Comparison of ENCODE assay signal across 25 mouse cellular contexts in genomic region chr13:14075326-14075725, GRCm38 (mm10). TPM values are rescaled to one million over a fixed set of nuclear protein-coding genes. Genes with fewer than 3 reads are reported as not detected.
DNase-seq lines count a peak whose midpoint lies in the region; ATAC-seq and TF ChIP-seq lines count a peak whose summit lies in the region.
"Had no signal": no experiment of that assay in that cellular context is flagged by ENCODE, and none has a peak within 500 bp of the region (broad histone marks: within the 10 kb centered on the region; RNA-seq: fewer than 3 reads in every experiment).

No protein-coding gene starts in this region.

- H3K27ac ChIP-seq in CH12.LX (ENCODE audit: insufficient read depth, low read depth) (no peak overlapping the region), ES-E14 (ENCODE audit: insufficient read depth, low read depth, low read length, poor library complexity, severe bottlenecking) (no peak overlapping the region), MEL (ENCODE audit: control insufficient read depth, low read depth, low read length) (no peak overlapping the region)

- TF ChIP-seq CTCF in CH12.LX (conservative IDR thresholded peaks at IDR 0.05 in 1 of 2, IDR thresholded peaks at IDR 0.05 in 1 of 2; ENCODE audit: low read depth in 2 of 2, low read length in 2 of 2) (no peak), MEL (IDR thresholded peaks at IDR 0.05 in 2 of 3, conservative IDR thresholded peaks at IDR 0.05 in 1 of 3; ENCODE audit: control insufficient read depth in 1 of 3, insufficient read depth in 1 of 3, low read depth in 2 of 3, low read length in 3 of 3, poor library complexity in 1 of 3, severe bottlenecking in 1 of 3) (no peak)

- H3K4me2 ChIP-seq in CH12.LX (ENCODE audit: insufficient read depth, low read depth, poor library complexity, severe bottlenecking) = no peak overlapping the region

- dilution Hi-C loops in CH12.LX (cut with MboI; ENCODE audit: extremely low pct_ligation_motif_present, extremely low pct_unique_long_range_greater_than_20kb, low sequenced_read_pairs) = no loop called here

- TF ChIP-seq EP300 in CH12.LX (IDR thresholded peaks at IDR 0.05; ENCODE audit: low read length) = no peak
- no peak for TF ChIP-seq EP300 in MEL (IDR thresholded peaks at IDR 0.05; ENCODE audit: low read depth in 1 of 2, low read length in 2 of 2)

- H3K9ac ChIP-seq in CH12.LX (ENCODE audit: insufficient read depth, low read depth) = no peak overlapping the region
- no peak overlapping the region for H3K9ac ChIP-seq in ES-E14 (ENCODE audit: insufficient read depth, low read depth, low read length, poor library complexity, severe bottlenecking)
- H3K9ac ChIP-seq in MEL (ENCODE audit: control insufficient read depth, low read depth, low read length, poor library complexity, severe bottlenecking) = no peak overlapping the region

- H3K4me3 ChIP-seq in CH12.LX (replicated peaks in 1 of 3; ENCODE audit: low read depth in 2 of 3, low read length in 2 of 3, poor library complexity in 1 of 3) (no peak overlapping the region), ES-E14 (ENCODE audit: insufficient read depth in 1 of 2, low read depth in 1 of 2, low read length in 2 of 2, poor library complexity in 1 of 2, severe bottlenecking in 1 of 2) (no peak overlapping the region), MEL (ENCODE audit: control insufficient read depth in 1 of 2, insufficient read depth in 1 of 2, low read depth in 2 of 2, low read length in 2 of 2) (no peak overlapping the region)

- H3K79me2 ChIP-seq in CH12.LX (replicated peaks; ENCODE audit: control insufficient read depth, extremely low read depth, insufficient read depth, poor library complexity, severe bottlenecking) = peaks cover 44% of the 10 kb centered on the region
- H3K79me2 ChIP-seq in MEL (ENCODE audit: control insufficient read depth, insufficient read depth, low read length, poor library complexity) = peaks cover 53% of the 10 kb centered on the region

- TF ChIP-seq POLR2A in CH12.LX (IDR thresholded peaks at IDR 0.05; ENCODE audit: low read depth, low read length) (no peak), MEL (IDR thresholded peaks at IDR 0.05; ENCODE audit: control insufficient read depth in 1 of 2, insufficient read depth in 1 of 2, low read depth in 1 of 2, low read length in 2 of 2, poor library complexity in 1 of 2) (no peak)

- TF ChIP-seq RAD21 in CH12.LX (IDR thresholded peaks at IDR 0.05; ENCODE audit: low read depth, low read length) (no peak), MEL (IDR thresholded peaks at IDR 0.05; ENCODE audit: low read depth, low read length) (no peak)

- in situ Hi-C loops in CH12.LX (cut with MboI; ENCODE audit: low pct_ligation_motif_present, low pct_unique_long_range_greater_than_20kb, low sequenced_read_pairs) = no loop called here
- in situ Hi-C loops in ES-E14 (cut with MboI; ENCODE audit: low sequenced_read_pairs in 2 of 2, unreplicated experiment in 2 of 2) = no loop called here

- no peak for DNase-seq in CH12.LX (ENCODE audit: extremely low read depth)
- DNase-seq in ES-E14 (ENCODE audit: low read depth, low spot score) = no peak
- no peak for DNase-seq in MEL (ENCODE audit: low read depth, low spot score)
- DNase-seq in layer of hippocampus, postnatal 14 days (ENCODE audit: low spot score in 2 of 2) = no peak
- no peak for DNase-seq in heart, adult 8-10 months (ENCODE audit: low spot score)
- DNase-seq in MN1 (ENCODE audit: low spot score) = no peak
- DNase-seq in right cerebral cortex, adult 18-20 months = no peak
- DNase-seq: adrenal gland, adult 2 months; adrenal gland, adult 8-10 months; adrenal gland, postnatal 10 days; adrenal gland, postnatal 14 days; adrenal gland, postnatal 25 days; adrenal gland, postnatal 36 days; B cell, adult 2 months; cerebellum, adult 11 months; cerebellum, adult 11-12 months; cerebellum, adult 18-20 months; cerebellum, adult 2 months; cerebellum, adult 8-10 months; cerebellum, adult 9-10 months had no signal

- H3K36me3 ChIP-seq in CH12.LX (replicated peaks in 1 of 2; ENCODE audit: control insufficient read depth in 1 of 2, insufficient read depth in 1 of 2, low read length in 1 of 2) = peaks cover 3 to 20% of the 10 kb centered on the region in 2 experiments
- no peaks in the 10 kb centered on the region for H3K36me3 ChIP-seq in ES-E14 (ENCODE audit: control insufficient read depth, insufficient read depth, low read length, poor library complexity, severe bottlenecking)
- H3K36me3 ChIP-seq in MEL (ENCODE audit: control insufficient read depth in 1 of 2, insufficient read depth in 2 of 2, low read length in 2 of 2) = peaks cover 10 to 21% of the 10 kb centered on the region in 2 experiments

- H3K4me1 ChIP-seq in CH12.LX (ENCODE audit: control insufficient read depth in 1 of 2, insufficient read depth in 2 of 2) (peaks cover 0 to 20% of the 10 kb centered on the region in 2 experiments; a peak in 3 of 4 replicates), ES-E14 (ENCODE audit: control insufficient read depth in 2 of 2, insufficient read depth in 2 of 2, low read length in 2 of 2, poor library complexity in 1 of 2) (peaks cover 0 to 4% of the 10 kb centered on the region in 2 experiments; a peak in 2 of 4 replicates), MEL (ENCODE audit: control insufficient read depth in 1 of 2, insufficient read depth in 2 of 2, low read length in 2 of 2) (peaks cover 1 to 9% of the 10 kb centered on the region in 2 experiments; a peak in 3 of 4 replicates)

- H3K9me3 ChIP-seq in CH12.LX (replicated peaks; ENCODE audit: low read length) (no peaks in the 10 kb centered on the region), ES-E14 (ENCODE audit: control insufficient read depth, insufficient read depth, low read depth, low read length) (no peaks in the 10 kb centered on the region), MEL (replicated peaks; ENCODE audit: insufficient read depth, low read length) (no peaks in the 10 kb centered on the region)
- H3K9me3 ChIP-seq: G1E had no signal

- ATAC-seq in erythroblast, adult 5-6 weeks (replicated peaks; ENCODE audit: low FRiP score, poor library complexity, severe bottlenecking) = 0 out of 2 replicates have a peak, but pooled peaks have one; percentile 51
- ATAC-seq: activated CD4-positive, CD25-positive, alpha-beta regulatory T cell, adult 4 months; CD4-positive, CD25-positive, alpha-beta regulatory T cell, adult 4 months; Patski had no signal

- H3K27me3 ChIP-seq in CH12.LX (replicated peaks) = no peaks in the 10 kb centered on the region
- no peaks in the 10 kb centered on the region for H3K27me3 ChIP-seq in MEL (ENCODE audit: control insufficient read depth in 1 of 2, insufficient read depth in 2 of 2, low read length in 2 of 2)
- H3K27me3 ChIP-seq: Patski had no signal

TF ChIP-seq in CH12.LX, 34 proteins besides CTCF, POLR2A, EP300 and RAD21 (continues in another document):
- TF ChIP-seq CHD1 (IDR thresholded peaks at IDR 0.05; ENCODE audit: low read depth, low read length) (no peak), MAZ (IDR thresholded peaks at IDR 0.05; ENCODE audit: low read depth, low read length) (no peak), IRF4 (IDR thresholded peaks at IDR 0.05; ENCODE audit: low read depth, low read length) (no peak)

TF ChIP-seq in ES-E14, 5 proteins besides CTCF, POLR2A, EP300 and RAD21:
- TF ChIP-seq MAFK (IDR thresholded peaks at IDR 0.05; ENCODE audit: insufficient read depth, low read depth, low read length) (peak; percentile 85), ZC3H11A (IDR thresholded peaks at IDR 0.05; ENCODE audit: borderline replicate concordance, low read depth, low read length) (no peak)

TF ChIP-seq in MEL, 35 proteins besides CTCF, POLR2A, EP300 and RAD21 (continues in another document):
- TF ChIP-seq POLR2AphosphoS5 (IDR thresholded peaks at IDR 0.05; ENCODE audit: borderline replicate concordance, low read depth, low read length) = no peak
- no peak for TF ChIP-seq TBP (IDR thresholded peaks at IDR 0.05; ENCODE audit: low read depth, low read length)
- no peak for TF ChIP-seq ZC3H11A (IDR thresholded peaks at IDR 0.05; ENCODE audit: low read depth, low read length)
- TF ChIP-seq UBTF (IDR thresholded peaks at IDR 0.05; ENCODE audit: borderline replicate concordance, insufficient read depth, low read depth, low read length) = no peak

RNA-seq across cellular contexts. Expression of gene Ggps1, which starts 12.0 kb away (rescaled TPM):
- total RNA-seq in CH12.LX (2012; rRNA removed) = 21.6 and 21.9 TPM in 2 replicates
- total RNA-seq in CH12.LX (2014; rRNA removed) = 48.7 and 53.8 TPM in 2 replicates
- 27.5 and 38.0 TPM in 2 replicates for polyA plus RNA-seq in CH12.LX (2012; ENCODE audit: insufficient read length, low read depth)
- total RNA-seq in ES-E14 (2012; rRNA removed) = 34.4 and 34.9 TPM in 2 replicates
- 23.3 and 25.1 TPM in 2 replicates for total RNA-seq in MEL (2012; rRNA removed)
- polyA plus RNA-seq in MEL (2012; ENCODE audit: insufficient read depth in 1 of 2, insufficient read length in 2 of 2, low read depth in 1 of 2, low replicate concordance in 2 of 2, missing spikeins in 1 of 2) = 10 to 100 TPM in 1 of 2 experiments, not detected in 1; 31.3 TPM
- total RNA-seq in erythroblast, adult 5-6 weeks (2015; ENCODE audit: low replicate concordance) = 13.4 and 34.7 TPM in 2 replicates
- 25.8 and 30.6 TPM in 2 replicates for total RNA-seq in erythroblast, adult 5-6 weeks (2017; ENCODE audit: low replicate concordance)
- 10 to 100 TPM; 48.1 to 53.5 TPM for total RNA-seq in layer of hippocampus, postnatal 14 days (2021)
- 10 to 100 TPM; 21.5 to 24.5 (median 23.2) TPM for total RNA-seq in heart, adult 8-10 months (2022)

RNA-seq across cellular contexts. Expression of gene Arid4b, which starts 12.3 kb away (rescaled TPM):
- 9.7 and 9.9 TPM in 2 replicates for total RNA-seq in CH12.LX (2012; rRNA removed)
- 9.2 and 12.1 TPM in 2 replicates for total RNA-seq in CH12.LX (2014; rRNA removed)
- 16.4 and 17.1 TPM in 2 replicates for polyA plus RNA-seq in CH12.LX (2012; ENCODE audit: insufficient read length, low read depth)
- total RNA-seq in ES-E14 (2012; rRNA removed) = 25.2 and 26.5 TPM in 2 replicates
- total RNA-seq in MEL (2012; rRNA removed) = 8.0 and 8.5 TPM in 2 replicates
- polyA plus RNA-seq in MEL (2012; ENCODE audit: insufficient read depth in 1 of 2, insufficient read length in 2 of 2, low read depth in 1 of 2, low replicate concordance in 2 of 2, missing spikeins in 1 of 2) = 10 to 100 TPM; 13.0 to 24.8 TPM
- total RNA-seq in erythroblast, adult 5-6 weeks (2015; ENCODE audit: low replicate concordance) = 102 and 126 TPM in 2 replicates
- 186 and 206 TPM in 2 replicates for total RNA-seq in erythroblast, adult 5-6 weeks (2017; ENCODE audit: low replicate concordance)
- 10 to 100 TPM; 45.7 to 46.0 TPM for total RNA-seq in layer of hippocampus, postnatal 14 days (2021)
- total RNA-seq in heart, adult 8-10 months (2022) = 10 to 100 TPM; 18.9 to 20.5 (median 19.1) TPM

RNA-seq across cellular contexts. Expression of gene Tbce, which starts 35.9 kb away (rescaled TPM):
- 26.5 and 27.2 TPM in 2 replicates for total RNA-seq in CH12.LX (2012; rRNA removed)
- 82.1 and 86.4 TPM in 2 replicates for total RNA-seq in CH12.LX (2014; rRNA removed)
- polyA plus RNA-seq in CH12.LX (2012; ENCODE audit: insufficient read length, low read depth) = 49.7 and 54.4 TPM in 2 replicates
- 32.1 and 38.8 TPM in 2 replicates for total RNA-seq in ES-E14 (2012; rRNA removed)
- 35.3 and 36.8 TPM in 2 replicates for total RNA-seq in MEL (2012; rRNA removed)
- polyA plus RNA-seq in MEL (2012; ENCODE audit: insufficient read depth in 1 of 2, insufficient read length in 2 of 2, low read depth in 1 of 2, low replicate concordance in 2 of 2, missing spikeins in 1 of 2) = 10 to 100 TPM in 1 of 2 experiments, not detected in 1; 56.9 TPM
- total RNA-seq in erythroblast, adult 5-6 weeks (2015; ENCODE audit: low replicate concordance) = 54.1 and 95.3 TPM in 2 replicates
- total RNA-seq in erythroblast, adult 5-6 weeks (2017; ENCODE audit: low replicate concordance) = 71.3 and 80.4 TPM in 2 replicates
- total RNA-seq in layer of hippocampus, postnatal 14 days (2021) = 10 to 100 TPM; 64.0 to 76.4 TPM
- 10 to 100 TPM; 22.2 to 26.1 (median 23.6) TPM for total RNA-seq in heart, adult 8-10 months (2022)

Comparison
In these comparisons a context has a peak if more than half of its experiments do, and no peak if none do; other contexts are left out.
1. Of the 35 proteins assayed by ChIP-seq in both MEL and CH12.LX: peak only in MEL: none; only in CH12.LX: none; in both: MAFK; in neither: 34.